Mouse (Mus musculus) lung, postnatal 0 days (tissue): ENCODE data around the gene Mfsd11. TPM values are rescaled to one million over a fixed set of nuclear protein-coding genes. Genes with fewer than 3 reads are reported as not detected.

Experiments
- ATAC-seq: fragments of 200-750 bp; cut with Nextera tagmentation; 2 replicates; pipeline ENCODE4 v1.8.0; 2017; ENCODE audit warnings: moderate library complexity
- DNase-seq: peaks from one replicate; pipeline ENCODE4 v3.0.0-alpha.2; 2016; ENCODE audit warnings: low spot score
- H3K27ac ChIP-seq: fragments of 300-500 bp; sonication (generic); 2 replicates; pipeline ENCODE4 v1.5.1; 2014; ENCODE audit warnings: antibody characterized with exemption, mild to moderate bottlenecking, low read length, mixed read lengths
- H3K27me3 ChIP-seq: fragments of 300-500 bp; sonication (generic); replicated peaks from 2 replicates; pipeline ENCODE4 v1.6.1; 2014; ENCODE audit warnings: low read length, mixed read lengths; ENCODE audit not compliant: insufficient read depth
- H3K36me3 ChIP-seq: fragments of 300-500 bp; sonication (generic); 2 replicates; pipeline ENCODE4 v1.6.1; 2014; ENCODE audit warnings: low read length, mixed read lengths; ENCODE audit not compliant: insufficient read depth
- H3K4me1 ChIP-seq: fragments of 300-500 bp; sonication (generic); 2 replicates; pipeline ENCODE4 v1.6.1; 2014; ENCODE audit warnings: antibody characterized with exemption, low read depth, low read length, mixed read lengths; ENCODE audit not compliant: insufficient read depth
- H3K4me2 ChIP-seq: fragments of 300-500 bp; sonication (generic); replicated peaks from 2 replicates; pipeline ENCODE4 v1.6.1; 2014; ENCODE audit warnings: low read depth, mild to moderate bottlenecking, low read length, moderate library complexity, mixed read lengths
- H3K4me3 ChIP-seq: fragments of 300-500 bp; sonication (generic); 2 replicates; pipeline ENCODE4 v1.5.1; 2014; ENCODE audit warnings: low read depth, low read length
- H3K9ac ChIP-seq: fragments of 300-500 bp; sonication (generic); replicated peaks from 2 replicates; pipeline ENCODE4 v1.6.1; 2014; ENCODE audit warnings: low read depth, mild to moderate bottlenecking
- H3K9me3 ChIP-seq: fragments of 300-500 bp; sonication (generic); 2 replicates; pipeline ENCODE4 v1.6.1; 2016; ENCODE audit warnings: low read length, mixed read lengths
- CTCF ChIP-seq: IDR thresholded peaks from 2 replicates; pipeline ENCODE4 v1.5.1; 2016; ENCODE audit warnings: antibody characterized with exemption, mild to moderate bottlenecking
- EP300 ChIP-seq: IDR thresholded peaks from 2 replicates; pipeline ENCODE4 v1.6.1; 2016; ENCODE audit warnings: antibody characterized with exemption, mild to moderate bottlenecking, control low read depth
- WGBS: fragments of 180-500 bp; shearing (Covaris S2); extraction: QIAGEN DNeasy Blood & Tissue Kit; methylation state at CpG from one replicate; pipeline ENCODE4 v1.1.7; 2014; 5-methylcytosine and 5-hydroxymethylcytosine counted together
- polyA plus RNA-seq: library from polyadenylated mRNA; unstranded; fragments of >200 nt; fragmentation: Nextera tagmentation; extraction: Ambion mirVana; gene quantifications from 2 replicates; pipeline ENCODE4 v1.2.1, GENCODE M21; 2015

Mfsd11 gene
- polyA plus RNA-seq: 37.9 and 44.7 TPM in 2 replicates

DNA sequence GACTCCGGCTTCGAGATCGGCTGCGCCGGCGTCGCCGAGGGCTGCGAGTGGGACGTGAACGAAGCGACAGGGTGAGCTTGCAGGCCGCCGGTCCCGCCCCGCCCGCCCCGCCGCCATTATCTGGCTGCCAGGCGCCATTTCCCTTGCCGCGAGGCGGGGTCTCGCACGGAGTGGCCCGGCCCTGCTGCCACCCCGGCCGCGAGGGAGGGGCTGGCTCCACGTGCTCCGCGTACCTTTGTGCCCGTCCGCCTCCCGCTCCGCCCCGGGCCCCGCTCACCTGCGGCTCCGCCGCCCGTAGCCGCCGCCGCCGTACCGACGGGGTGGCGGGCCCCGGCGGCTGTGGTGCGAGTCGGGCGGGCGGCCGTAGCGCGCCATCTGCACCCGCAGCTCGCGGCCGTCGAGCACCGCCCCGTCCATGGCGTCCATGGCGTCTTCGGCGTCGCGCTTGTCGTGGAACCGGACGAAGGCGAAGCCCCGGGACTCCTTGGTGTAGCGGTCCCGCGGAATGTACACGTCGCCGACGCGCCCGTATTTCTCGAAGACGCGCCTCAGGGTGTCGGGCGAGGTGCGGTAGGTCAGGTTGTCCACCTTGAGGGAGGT is at the start of gene Mfsd11:
Mfsd11 (plus strand) TSS at position 150 of the 600 bp plus-strand sequence.
- H3K9ac ChIP-seq: peak within 1 kb of the TSS; percentile 88
- ATAC-seq: peak; percentile 66
- H3K9me3 ChIP-seq: no peaks in the 10 kb centered on the region
- peak within 1 kb of the TSS; percentile 95 for H3K4me3 ChIP-seq
- WGBS: 0% methylated on average over 76 of the region's 91 CpGs
- H3K4me2 ChIP-seq: peak within 1 kb of the TSS; percentile 65
- no peak for TF ChIP-seq CTCF
- H3K27me3 ChIP-seq: no peaks in the 10 kb centered on the region
- H3K27ac ChIP-seq: peak within 1 kb of the TSS; percentile 98
- H3K4me1 ChIP-seq: no peaks in the 10 kb centered on the region; the same call in 1 of the 2 replicates
- 0 out of 2 replicates have a peak, but pooled peaks cover 5% of the 10 kb centered on the region for H3K36me3 ChIP-seq
- peak; percentile 92 for DNase-seq

DNA sequence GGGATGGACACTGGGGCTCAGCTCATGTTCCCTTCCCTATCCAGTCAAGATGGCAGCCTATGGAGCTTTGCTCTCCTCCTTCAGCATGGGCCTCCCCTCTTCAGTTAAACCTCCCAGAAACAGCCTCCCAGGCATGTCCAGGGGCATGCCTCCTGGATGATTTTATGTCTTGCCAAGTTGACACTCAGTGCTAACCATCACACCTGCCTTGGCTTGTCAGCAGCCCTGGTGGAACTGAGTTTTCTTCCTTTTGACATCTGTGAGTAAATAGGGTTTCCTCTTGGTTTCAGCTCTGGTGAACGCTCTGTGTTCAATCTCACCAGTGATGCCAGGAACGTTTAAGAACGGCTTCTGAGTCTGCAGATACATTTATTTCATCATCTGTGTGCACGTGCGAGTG is 49.5 kb upstream of the Mfsd11 start:
- H3K27ac ChIP-seq: no peak overlapping the region
- H3K36me3 ChIP-seq: no peaks in the 10 kb centered on the region
- no peaks in the 10 kb centered on the region for H3K27me3 ChIP-seq
- WGBS: 73% methylated on average over 5 of the region's 5 CpGs
- no peaks in the 10 kb centered on the region for H3K9me3 ChIP-seq
- no peak overlapping the region for H3K9ac ChIP-seq
- no peak overlapping the region for H3K4me2 ChIP-seq
- TF ChIP-seq CTCF (no peak), EP300 (no peak)
- DNase-seq (no peak), ATAC-seq (no peak)
- no peaks in the 10 kb centered on the region for H3K4me1 ChIP-seq
- H3K4me3 ChIP-seq: no peak overlapping the region

DNA sequence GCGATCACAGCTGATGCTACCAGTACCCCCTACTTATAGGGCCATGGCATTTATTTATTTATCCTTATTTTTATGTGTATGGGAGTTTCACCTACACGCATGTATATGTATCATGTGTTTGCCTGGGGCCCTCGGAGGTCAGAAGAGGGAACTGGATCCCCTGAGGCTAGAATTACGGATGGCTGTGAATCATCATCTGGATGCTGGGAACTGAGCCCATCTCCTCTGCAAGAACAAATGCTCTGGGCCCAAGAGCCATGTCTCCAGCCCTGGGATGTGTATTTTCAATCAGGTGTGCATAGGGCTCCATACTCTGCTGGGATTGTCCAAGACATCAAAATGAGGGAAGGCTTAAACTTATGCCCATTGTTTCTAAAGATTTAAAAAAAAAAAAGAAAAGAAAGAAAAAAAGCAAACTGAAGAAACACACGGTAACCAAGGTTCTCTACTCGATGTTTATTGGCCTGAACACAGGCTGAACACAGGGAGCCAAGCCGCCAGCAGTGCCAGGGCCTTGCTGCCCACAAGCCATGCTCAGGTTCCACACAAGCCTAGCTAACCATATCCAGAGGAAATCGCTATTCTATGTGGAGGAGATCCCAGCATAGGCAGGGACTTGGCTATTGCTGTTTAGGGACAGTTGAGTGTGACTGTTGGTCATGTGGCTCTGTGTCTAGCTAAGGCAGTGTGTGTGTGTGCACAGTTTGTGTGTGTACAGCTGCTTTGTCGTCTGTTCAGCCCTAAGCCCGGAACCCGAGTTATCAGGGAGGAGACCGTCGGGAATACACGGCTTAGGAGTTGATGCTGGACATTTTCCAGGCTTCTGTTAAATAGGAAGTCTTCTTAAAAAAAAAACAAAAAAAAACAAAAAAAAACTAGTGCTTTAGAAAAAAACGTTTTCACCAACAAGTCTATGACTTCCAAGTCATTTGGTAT is 45.8 kb upstream of the Mfsd11 start:
- TF ChIP-seq CTCF: no peak
- no peak for TF ChIP-seq EP300
- Histone ChIP-seq H3K9me3 (no peaks in the 10 kb centered on the region), H3K4me3 (no peak overlapping the region), H3K4me2 (no peak overlapping the region), H3K4me1 (0 out of 2 replicates have a peak, but pooled peaks cover 3% of the 10 kb centered on the region), H3K36me3 (no peaks in the 10 kb centered on the region), H3K27me3 (no peaks in the 10 kb centered on the region), H3K9ac (no peak overlapping the region), H3K27ac (no peak overlapping the region)
- 66% methylated on average over 15 of the region's 15 CpGs for WGBS
- DNase-seq (no peak), ATAC-seq (no peak)

DNA sequence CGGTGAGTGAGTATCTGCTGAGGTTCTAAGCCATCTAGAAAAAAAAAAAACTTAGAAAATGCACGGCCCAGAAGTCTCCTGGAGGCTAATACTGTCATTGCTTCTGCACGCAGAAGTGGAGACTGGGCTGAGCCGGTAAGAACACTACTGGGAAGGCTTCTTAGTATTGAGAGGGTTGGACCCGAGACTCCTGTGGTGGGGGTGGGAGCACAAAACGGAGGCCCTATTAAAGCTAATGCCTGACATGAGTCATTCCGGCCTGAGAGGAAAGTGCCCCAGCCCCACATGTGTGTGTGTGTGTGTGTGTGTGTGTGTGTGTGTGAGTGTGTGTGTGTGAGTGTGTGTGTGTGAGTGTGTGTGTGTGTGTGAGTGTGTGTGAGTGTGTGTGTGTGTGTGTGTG is 45.1 kb upstream of the Mfsd11 start:
- Histone ChIP-seq H3K36me3 (no peaks in the 10 kb centered on the region), H3K4me2 (no peak overlapping the region), H3K9me3 (no peaks in the 10 kb centered on the region), H3K9ac (no peak overlapping the region), H3K4me3 (no peak overlapping the region), H3K4me1 (0 out of 2 replicates have a peak, but pooled peaks cover 3% of the 10 kb centered on the region), H3K27me3 (no peaks in the 10 kb centered on the region), H3K27ac (no peak overlapping the region)
- TF ChIP-seq CTCF (no peak), EP300 (no peak)
- DNase-seq (peak; percentile 48), ATAC-seq (peak; percentile 15; the same call in 1 of the 2 replicates)
- WGBS: 38% methylated on average over 7 of the region's 7 CpGs

- TF ChIP-seq CTCF (no peak), EP300 (no peak)
- H3K4me2 ChIP-seq: no peak overlapping the region
- H3K27ac ChIP-seq: peak overlapping the region; percentile 65
- no peaks in the 10 kb centered on the region for H3K36me3 ChIP-seq
- DNase-seq (no peak), ATAC-seq (no peak)
- no peak overlapping the region for H3K4me3 ChIP-seq
- 49% methylated on average over 3 of the region's 3 CpGs for WGBS
- peaks cover 6% of the 10 kb centered on the region; the same call in 1 of the 2 replicates for H3K4me1 ChIP-seq
- H3K27me3 ChIP-seq: no peaks in the 10 kb centered on the region
- H3K9me3 ChIP-seq: no peaks in the 10 kb centered on the region
- H3K9ac ChIP-seq: no peak overlapping the region
Measured at GRCm38 (mm10) chr11:116807526-116807925, 44.7 kb upstream of the Mfsd11 start.

- no peaks in the 10 kb centered on the region for H3K27me3 ChIP-seq
- 16% methylated on average over 7 of the region's 7 CpGs for WGBS
- H3K9ac ChIP-seq: no peak overlapping the region
- no peaks in the 10 kb centered on the region for H3K36me3 ChIP-seq
- H3K27ac ChIP-seq: peak overlapping the region; percentile 65
- H3K4me2 ChIP-seq: no peak overlapping the region
- H3K4me3 ChIP-seq: no peak overlapping the region
- H3K9me3 ChIP-seq: no peaks in the 10 kb centered on the region
- peaks cover 12% of the 10 kb centered on the region; the same call in 1 of the 2 replicates for H3K4me1 ChIP-seq
- DNase-seq (peak; percentile 94), ATAC-seq (peak; percentile 70)
- TF ChIP-seq EP300: no peak; the same call in 1 of the 2 replicates
- TF ChIP-seq CTCF: peak; percentile 95
Measured at GRCm38 (mm10) chr11:116807938-116808606, 44.2 kb upstream of the Mfsd11 start.
